Mouse (Mus musculus): Measurements from ENCODE around the gene Comp. TPM values are rescaled to one million over a fixed set of nuclear protein-coding genes. Genes with fewer than 3 reads are reported as not detected.

Gene Comp
- total and polyA plus RNA-seq, 2 experiments, result not detected

DNA sequence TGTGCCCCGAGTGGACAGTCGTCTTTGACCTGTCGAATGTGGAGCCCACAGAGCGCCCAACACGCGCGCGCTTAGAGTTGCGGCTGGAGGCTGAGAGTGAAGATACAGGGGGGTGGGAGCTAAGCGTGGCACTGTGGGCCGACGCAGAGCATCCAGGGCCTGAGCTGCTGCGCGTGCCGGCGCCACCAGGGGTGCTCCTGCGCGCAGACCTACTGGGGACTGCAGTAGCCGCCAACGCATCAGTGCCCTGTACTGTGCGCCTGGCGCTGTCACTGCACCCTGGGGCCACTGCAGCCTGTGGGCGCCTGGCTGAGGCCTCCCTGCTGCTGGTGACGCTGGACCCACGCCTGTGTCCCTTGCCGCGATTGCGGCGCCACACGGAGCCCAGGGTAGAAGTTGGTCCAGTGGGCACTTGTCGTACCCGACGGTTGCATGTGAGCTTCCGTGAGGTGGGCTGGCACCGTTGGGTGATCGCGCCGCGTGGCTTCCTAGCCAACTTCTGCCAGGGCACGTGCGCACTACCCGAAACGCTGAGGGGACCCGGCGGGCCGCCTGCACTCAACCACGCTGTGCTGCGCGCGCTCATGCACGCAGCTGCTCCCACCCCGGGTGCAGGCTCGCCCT, 42.5 kb upstream of the Comp start:
- WGBS, result 80% methylated on average over 53 of the region's 53 CpGs
- H3K36me3 ChIP-seq (ENCODE audit: control insufficient read depth, insufficient read depth, low read length), result peaks cover 43% of the 10 kb centered on the region
- no peak for TF ChIP-seq POLR2A (IDR thresholded peaks at IDR 0.05; ENCODE audit: extremely low read depth, insufficient read depth, low read length)
- TF ChIP-seq CTCF (IDR thresholded peaks at IDR 0.05; ENCODE audit: low read depth, low read length), result no peak
- DNase-seq (ENCODE audit: extremely low read depth, low read depth, low spot score), result no peak
- no peaks in the 10 kb centered on the region for H3K27me3 ChIP-seq (ENCODE audit: control insufficient read depth, insufficient read depth, low read length)
- no peak overlapping the region for H3K27ac ChIP-seq (replicated peaks; ENCODE audit: insufficient read depth, low read depth, low read length)
- H3K4me1 ChIP-seq (ENCODE audit: control insufficient read depth, insufficient read depth, low read length), result no peaks in the 10 kb centered on the region
- no peak overlapping the region for H3K9ac ChIP-seq (ENCODE audit: low read depth, low read length)
- no peak overlapping the region for H3K4me3 ChIP-seq (ENCODE audit: insufficient read depth, low read depth, low read length)
- no peaks in the 10 kb centered on the region for H3K79me2 ChIP-seq (ENCODE audit: control insufficient read depth, insufficient read depth, low read length)

DNA sequence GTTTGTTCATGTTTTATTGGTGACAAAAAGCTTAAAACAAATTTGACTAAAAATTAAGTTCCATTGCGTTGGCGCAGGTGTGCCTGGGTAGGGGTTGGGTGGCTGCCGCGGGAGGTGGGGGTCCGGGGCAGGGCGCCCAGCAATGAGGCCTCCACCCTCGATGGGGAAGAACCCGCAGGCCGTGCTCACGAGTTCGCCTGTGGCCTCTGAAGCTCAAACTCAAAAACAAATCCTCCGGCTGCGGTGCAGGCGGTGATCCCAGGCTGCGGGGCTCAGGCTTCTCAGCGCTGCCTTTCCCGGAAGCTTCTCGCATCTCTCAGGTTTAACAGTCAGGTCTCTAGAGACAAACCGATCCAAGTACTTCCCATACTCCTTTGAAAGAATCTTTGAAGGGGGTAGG, 41.8 kb upstream of the Comp start:
- DNase-seq (ENCODE audit: extremely low read depth, low read depth, low spot score), result no peak
- H3K4me1 ChIP-seq (ENCODE audit: control insufficient read depth, insufficient read depth, low read length), result no peaks in the 10 kb centered on the region
- H3K79me2 ChIP-seq (ENCODE audit: control insufficient read depth, insufficient read depth, low read length), result no peaks in the 10 kb centered on the region
- no peak overlapping the region for H3K27ac ChIP-seq (replicated peaks; ENCODE audit: insufficient read depth, low read depth, low read length)
- H3K36me3 ChIP-seq (ENCODE audit: control insufficient read depth, insufficient read depth, low read length), result peaks cover 47% of the 10 kb centered on the region
- WGBS, result 95% methylated on average over 19 of the region's 19 CpGs
- H3K9ac ChIP-seq (ENCODE audit: low read depth, low read length), result no peak overlapping the region
- no peak for TF ChIP-seq CTCF (IDR thresholded peaks at IDR 0.05; ENCODE audit: low read depth, low read length)
- no peak for TF ChIP-seq POLR2A (IDR thresholded peaks at IDR 0.05; ENCODE audit: extremely low read depth, insufficient read depth, low read length)
- no peak overlapping the region for H3K4me3 ChIP-seq (ENCODE audit: insufficient read depth, low read depth, low read length)
- no peaks in the 10 kb centered on the region for H3K27me3 ChIP-seq (ENCODE audit: control insufficient read depth, insufficient read depth, low read length)

DNA sequence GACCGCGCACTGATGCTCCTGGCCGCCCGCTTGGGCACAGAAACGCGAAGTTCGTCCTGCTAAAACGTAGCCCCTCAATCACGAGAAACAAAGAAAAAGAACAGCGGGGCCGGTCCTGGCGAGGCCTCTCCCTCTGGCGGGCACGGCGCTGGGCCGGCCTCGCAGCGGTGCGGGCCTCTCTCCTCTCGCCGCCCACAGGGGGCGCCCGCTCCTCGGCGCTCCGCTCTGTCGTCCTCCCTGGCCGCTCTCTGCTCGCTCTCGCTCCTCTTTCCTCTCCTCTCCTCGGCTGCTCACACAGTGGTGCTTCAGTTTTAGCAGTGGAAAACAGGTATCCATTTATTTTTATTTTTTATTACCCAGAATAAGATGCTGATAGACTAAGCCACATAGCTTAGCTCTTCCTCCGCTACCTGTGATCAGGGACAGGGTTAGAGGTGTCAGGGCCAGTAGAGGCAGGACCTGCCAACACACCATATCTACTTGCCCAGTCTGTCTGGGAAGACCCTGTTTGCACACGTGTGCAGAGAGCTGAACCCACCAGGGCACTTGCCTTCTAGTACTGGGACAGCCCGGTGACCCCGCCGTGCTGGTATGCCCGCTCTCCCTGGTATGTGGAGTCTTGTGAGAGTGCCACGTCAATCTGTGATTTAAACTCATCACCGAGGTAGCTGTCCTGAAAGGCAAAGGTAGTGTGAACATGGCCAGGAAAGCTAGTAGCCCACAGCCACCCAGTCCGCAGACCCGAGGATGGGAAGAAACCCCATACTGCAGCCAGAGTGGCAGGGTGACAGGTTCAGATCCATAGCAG, 41.1 kb upstream of the Comp start:
- Histone ChIP-seq H3K4me3 (ENCODE audit: insufficient read depth, low read depth, low read length) (no peak overlapping the region), H3K4me1 (ENCODE audit: control insufficient read depth, insufficient read depth, low read length) (no peaks in the 10 kb centered on the region), H3K79me2 (ENCODE audit: control insufficient read depth, insufficient read depth, low read length) (no peaks in the 10 kb centered on the region), H3K27ac (replicated peaks; ENCODE audit: insufficient read depth, low read depth, low read length) (no peak overlapping the region), H3K36me3 (ENCODE audit: control insufficient read depth, insufficient read depth, low read length) (peaks cover 51% of the 10 kb centered on the region), H3K9ac (ENCODE audit: low read depth, low read length) (no peak overlapping the region), H3K27me3 (ENCODE audit: control insufficient read depth, insufficient read depth, low read length) (no peaks in the 10 kb centered on the region)
- no peak for DNase-seq (ENCODE audit: extremely low read depth, low read depth, low spot score)
- WGBS, result 81% methylated on average over 41 of the region's 41 CpGs
- TF ChIP-seq CTCF (IDR thresholded peaks at IDR 0.05; ENCODE audit: low read depth, low read length) (peak; percentile 32; the same call in 1 of the 2 replicates), POLR2A (IDR thresholded peaks at IDR 0.05; ENCODE audit: extremely low read depth, insufficient read depth, low read length) (no peak)

DNA sequence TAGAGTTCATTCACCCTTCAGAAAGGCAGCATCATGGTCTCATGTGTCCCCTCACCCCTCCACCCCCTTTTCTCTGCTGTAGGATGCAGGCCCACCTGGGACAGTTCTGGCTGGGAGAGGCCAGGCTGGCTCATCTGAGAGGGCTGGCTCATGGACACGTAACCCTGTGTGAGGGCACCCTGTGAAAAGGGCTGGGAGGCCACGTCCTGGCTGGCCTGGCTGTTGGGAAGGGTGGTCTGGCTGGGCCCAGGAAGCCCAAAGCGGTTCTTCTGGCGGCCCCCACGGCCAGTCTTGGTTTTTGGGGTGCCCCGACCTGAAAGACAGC, 40.5 kb upstream of the Comp start:
- no peaks in the 10 kb centered on the region for H3K27me3 ChIP-seq (ENCODE audit: control insufficient read depth, insufficient read depth, low read length)
- H3K27ac ChIP-seq (replicated peaks; ENCODE audit: insufficient read depth, low read depth, low read length), result no peak overlapping the region
- TF ChIP-seq POLR2A (IDR thresholded peaks at IDR 0.05; ENCODE audit: extremely low read depth, insufficient read depth, low read length), result no peak
- no peak overlapping the region for H3K9ac ChIP-seq (ENCODE audit: low read depth, low read length)
- H3K79me2 ChIP-seq (ENCODE audit: control insufficient read depth, insufficient read depth, low read length), result no peaks in the 10 kb centered on the region
- no peak overlapping the region for H3K4me3 ChIP-seq (ENCODE audit: insufficient read depth, low read depth, low read length)
- H3K4me1 ChIP-seq (ENCODE audit: control insufficient read depth, insufficient read depth, low read length), result no peaks in the 10 kb centered on the region
- DNase-seq (ENCODE audit: extremely low read depth, low read depth, low spot score), result no peak
- peaks cover 52% of the 10 kb centered on the region for H3K36me3 ChIP-seq (ENCODE audit: control insufficient read depth, insufficient read depth, low read length)
- WGBS, result 98% methylated on average over 6 of the region's 6 CpGs

DNA sequence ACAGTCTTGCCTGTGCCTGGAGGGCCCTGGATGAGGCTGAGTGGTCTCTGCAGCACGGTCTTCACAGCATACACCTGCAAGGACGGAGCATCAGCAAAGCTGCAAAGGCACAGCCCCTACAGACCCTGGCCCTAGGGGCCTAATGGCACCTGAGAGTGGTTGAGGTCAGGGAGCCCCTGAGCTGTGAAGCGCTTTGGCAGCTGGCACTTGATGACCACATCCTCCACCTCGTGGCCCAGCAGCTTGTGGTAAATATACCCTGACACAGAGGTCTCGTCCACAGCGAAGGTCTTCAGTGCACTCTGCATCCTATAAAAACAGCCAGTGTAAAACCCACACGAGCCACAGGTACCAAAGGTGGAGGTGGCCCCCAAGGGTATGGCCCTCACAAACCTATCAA, 34.4 kb upstream of the Comp start:
- 89% methylated on average over 7 of the region's 7 CpGs for WGBS
- Histone ChIP-seq H3K27me3 (ENCODE audit: control insufficient read depth, insufficient read depth, low read length) (no peaks in the 10 kb centered on the region), H3K4me3 (ENCODE audit: insufficient read depth, low read depth, low read length) (no peak overlapping the region), H3K9ac (ENCODE audit: low read depth, low read length) (no peak overlapping the region), H3K4me1 (ENCODE audit: control insufficient read depth, insufficient read depth, low read length) (no peaks in the 10 kb centered on the region), H3K36me3 (ENCODE audit: control insufficient read depth, insufficient read depth, low read length) (peaks cover 44% of the 10 kb centered on the region), H3K79me2 (ENCODE audit: control insufficient read depth, insufficient read depth, low read length) (peaks cover 5% of the 10 kb centered on the region; the same call in 1 of the 2 replicates), H3K27ac (replicated peaks; ENCODE audit: insufficient read depth, low read depth, low read length) (no peak overlapping the region)
- TF ChIP-seq CTCF (IDR thresholded peaks at IDR 0.05; ENCODE audit: low read depth, low read length) (no peak), POLR2A (IDR thresholded peaks at IDR 0.05; ENCODE audit: extremely low read depth, insufficient read depth, low read length) (no peak)
- no peak for DNase-seq (ENCODE audit: extremely low read depth, low read depth, low spot score)

DNA sequence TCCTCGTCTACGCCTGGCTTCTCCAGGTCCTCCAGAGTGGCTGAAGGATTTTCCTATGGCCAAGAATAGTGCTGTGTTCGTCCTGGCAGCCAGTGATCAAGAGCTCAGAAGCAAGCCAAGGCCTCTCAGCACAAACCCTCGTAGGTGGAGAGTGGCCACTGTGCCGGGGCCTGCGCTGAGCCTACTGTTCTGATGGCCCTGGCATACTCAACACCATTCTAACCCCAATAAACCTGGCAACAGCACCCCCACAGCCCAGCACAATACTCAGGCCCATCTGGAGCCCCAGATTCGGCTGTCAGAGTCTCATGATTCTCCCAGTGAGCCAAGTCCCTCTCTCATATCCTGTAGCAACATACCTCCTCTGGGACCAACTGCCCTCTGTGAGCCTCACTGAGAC, 32.7 kb upstream of the Comp start:
- WGBS, result 91% methylated on average over 7 of the region's 7 CpGs
- no peak overlapping the region for H3K9ac ChIP-seq (ENCODE audit: low read depth, low read length)
- H3K27ac ChIP-seq (replicated peaks; ENCODE audit: insufficient read depth, low read depth, low read length), result no peak overlapping the region
- no peaks in the 10 kb centered on the region for H3K27me3 ChIP-seq (ENCODE audit: control insufficient read depth, insufficient read depth, low read length)
- H3K79me2 ChIP-seq (ENCODE audit: control insufficient read depth, insufficient read depth, low read length), result peaks cover 13% of the 10 kb centered on the region; the same call in 1 of the 2 replicates
- H3K36me3 ChIP-seq (ENCODE audit: control insufficient read depth, insufficient read depth, low read length), result peaks cover 28% of the 10 kb centered on the region
- H3K4me3 ChIP-seq (ENCODE audit: insufficient read depth, low read depth, low read length), result no peak overlapping the region
- no peaks in the 10 kb centered on the region; the same call in 1 of the 2 replicates for H3K4me1 ChIP-seq (ENCODE audit: control insufficient read depth, insufficient read depth, low read length)
- DNase-seq (ENCODE audit: extremely low read depth, low read depth, low spot score), result no peak
- TF ChIP-seq POLR2A (IDR thresholded peaks at IDR 0.05; ENCODE audit: extremely low read depth, insufficient read depth, low read length), result no peak

Data from liver, adult 2 months (tissue).